Mouse (Mus musculus) c-Kit-positive CD71-positive TER-119-negative erythroid progenitor cells, embryonic 14.5 days (primary cell): ENCODE results near the gene Vmn2r82.
"Not testable (repeated sequence)": the region's sequence is repeated elsewhere in the genome, so short reads cannot be mapped to it uniquely, and the experiment has no call there.

ENCODE experiments used
- DNase-seq: peaks from one replicate; pipeline ENCODE4 v3.0.0-alpha.2; 2013; ENCODE audit warnings: low read depth

Gene Vmn2r82

DNA sequence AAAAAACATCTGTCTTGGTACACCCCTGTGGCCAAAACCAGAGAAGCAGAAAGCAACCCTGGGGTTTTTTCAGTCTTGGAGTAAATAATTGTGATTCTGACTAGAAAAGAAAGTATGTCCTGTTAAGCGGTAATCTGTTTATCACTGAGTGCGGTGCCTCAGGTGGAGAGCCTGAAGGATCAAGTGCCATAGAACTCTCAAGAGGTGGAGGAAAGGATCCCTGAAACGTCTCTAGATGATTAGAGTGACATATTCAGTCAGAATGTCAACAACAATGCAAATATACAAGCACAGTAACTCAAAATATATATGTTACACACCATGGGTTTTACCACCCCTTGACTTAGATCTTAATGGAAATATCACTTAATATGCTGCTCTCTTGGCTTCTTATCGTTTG is at the start of gene Vmn2r82:
Vmn2r82 (plus strand) TSS at position 301 of the 400 bp plus-strand sequence.
- DNase-seq, result not testable (repeated sequence)

- DNase-seq, result not testable (repeated sequence)
These were observed 34.1 kb upstream of the Vmn2r82 start for GRCm38 (mm10) chr10:79322033-79322736.

GRCm38 (mm10) chr10:79322737-79323086 is 33.6 kb upstream of the Vmn2r82 start:
- no peak for DNase-seq

- not testable (repeated sequence) for DNase-seq
These were observed 43.8 kb downstream of the Vmn2r82 start for GRCm38 (mm10) chr10:79399946-79400700.

GRCm38 (mm10) chr10:79417142-79417771 is 60.9 kb downstream of the Vmn2r82 start:
- DNase-seq, result no peak

- not testable (repeated sequence) for DNase-seq
These were observed 61.5 kb downstream of the Vmn2r82 start for GRCm38 (mm10) chr10:79417772-79418170.

DNA sequence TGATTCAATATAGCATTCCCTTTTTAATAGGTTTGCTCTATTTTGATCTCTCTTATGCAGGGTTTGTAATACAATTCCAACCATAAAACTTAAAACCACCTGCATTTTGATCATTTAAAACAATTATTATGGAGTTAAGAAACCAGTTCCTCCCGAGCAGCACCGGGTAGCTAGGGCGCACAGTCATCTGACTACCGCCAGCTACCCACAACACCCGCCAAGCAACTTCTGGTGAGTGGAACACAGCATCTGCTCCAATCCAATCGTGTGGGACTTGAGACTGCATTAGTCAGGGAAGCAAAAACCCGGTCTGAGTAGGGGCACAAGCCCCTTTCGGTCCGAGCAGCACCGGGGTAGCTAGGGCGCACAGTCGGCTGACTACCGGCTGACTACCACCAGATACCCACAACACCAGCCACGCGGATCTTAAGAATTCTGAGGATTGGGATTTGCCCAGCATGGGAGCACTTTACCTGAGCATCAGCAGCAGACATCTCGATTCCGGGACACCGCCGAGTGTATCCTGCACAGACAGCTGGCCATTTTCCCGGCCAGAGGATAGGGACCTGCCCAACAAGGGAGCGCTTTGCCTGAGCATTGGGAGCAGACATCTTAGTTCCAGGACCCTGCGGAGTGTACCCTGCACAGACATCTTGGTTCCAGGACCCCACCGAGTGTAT is 79.0 kb downstream of the Vmn2r82 start:
- DNase-seq, result not testable (repeated sequence)
